Mouse (Mus musculus): ENCODE results near the gene Masp2. TPM values are rescaled to one million over a fixed set of nuclear protein-coding genes. Genes with fewer than 3 reads are reported as not detected.

Masp2 gene
- polyA plus RNA-seq, 1 experiment, result 0.25 TPM

GRCm38 (mm10) chr4:148646616-148647015 lies 44.3 kb downstream of the Masp2 start:
- Histone ChIP-seq H3K36me3 (ENCODE audit: control insufficient read depth, insufficient read depth, low read length) (no peaks in the 10 kb centered on the region), H3K27ac (ENCODE audit: control insufficient read depth, insufficient read depth, low read depth, low read length) (no peak overlapping the region), H3K4me1 (ENCODE audit: control insufficient read depth, insufficient read depth, low read length) (peaks cover 4% of the 10 kb centered on the region), H3K27me3 (ENCODE audit: control insufficient read depth, insufficient read depth, low read length) (no peaks in the 10 kb centered on the region), H3K4me3 (ENCODE audit: control insufficient read depth, low read depth, low read length) (no peak overlapping the region)
- TF ChIP-seq POLR2A (IDR thresholded peaks at IDR 0.05; ENCODE audit: control insufficient read depth, low read depth, low read length) (no peak), CTCF (IDR thresholded peaks at IDR 0.05; ENCODE audit: control insufficient read depth, insufficient read depth, insufficient replicate concordance, low read depth, low read length) (no peak)

DNA sequence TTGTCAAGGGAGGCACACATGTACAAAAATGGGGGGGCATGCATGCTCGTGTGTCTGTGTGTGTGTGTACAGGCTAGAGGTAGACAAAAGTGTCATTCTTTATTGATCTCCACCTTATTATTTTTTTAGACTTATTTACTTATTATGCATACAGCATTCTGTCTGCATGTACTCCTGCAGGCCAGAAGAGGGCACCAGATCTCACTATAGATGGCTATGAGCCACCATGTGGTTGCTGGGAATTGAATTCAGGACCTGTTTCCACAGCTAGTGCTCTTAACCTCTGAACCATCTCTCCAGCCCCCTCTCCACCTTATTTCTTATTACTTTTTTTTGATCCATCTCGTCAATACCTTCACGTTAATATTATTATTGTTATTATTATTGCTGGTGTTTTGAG lies 47.0 kb downstream of the Masp2 start:
- Histone ChIP-seq H3K4me1 (ENCODE audit: control insufficient read depth, insufficient read depth, low read length) (no peaks in the 10 kb centered on the region), H3K4me3 (ENCODE audit: control insufficient read depth, low read depth, low read length) (no peak overlapping the region), H3K27ac (ENCODE audit: control insufficient read depth, insufficient read depth, low read depth, low read length) (no peak overlapping the region), H3K27me3 (ENCODE audit: control insufficient read depth, insufficient read depth, low read length) (no peaks in the 10 kb centered on the region), H3K36me3 (ENCODE audit: control insufficient read depth, insufficient read depth, low read length) (no peaks in the 10 kb centered on the region)
- no peak for TF ChIP-seq POLR2A (IDR thresholded peaks at IDR 0.05; ENCODE audit: control insufficient read depth, low read depth, low read length)
- TF ChIP-seq CTCF (IDR thresholded peaks at IDR 0.05; ENCODE audit: control insufficient read depth, insufficient read depth, insufficient replicate concordance, low read depth, low read length), result no peak

DNA sequence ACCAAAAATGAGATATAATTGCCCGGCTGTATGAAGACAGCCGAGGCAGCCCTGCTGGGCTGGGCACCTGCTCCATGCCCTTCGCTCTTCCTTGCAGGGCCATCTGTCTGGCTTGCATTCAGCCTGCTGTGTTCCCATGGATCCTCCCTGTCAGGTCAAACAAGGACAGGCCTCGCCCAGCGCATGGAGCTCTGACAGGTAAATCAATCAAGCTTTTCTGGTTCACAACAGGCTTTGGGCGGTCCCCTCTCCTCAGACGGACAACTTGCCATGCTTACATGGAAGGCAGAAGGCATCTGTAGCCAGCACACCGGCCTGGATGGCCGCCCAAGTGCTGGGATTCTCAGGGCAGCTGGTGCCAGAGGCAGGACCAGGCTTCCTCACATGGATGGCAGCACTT lies 48.7 kb downstream of the Masp2 start:
- Histone ChIP-seq H3K27me3 (ENCODE audit: control insufficient read depth, insufficient read depth, low read length) (no peaks in the 10 kb centered on the region), H3K4me1 (ENCODE audit: control insufficient read depth, insufficient read depth, low read length) (no peaks in the 10 kb centered on the region), H3K27ac (ENCODE audit: control insufficient read depth, insufficient read depth, low read depth, low read length) (no peak overlapping the region), H3K36me3 (ENCODE audit: control insufficient read depth, insufficient read depth, low read length) (no peaks in the 10 kb centered on the region), H3K4me3 (ENCODE audit: control insufficient read depth, low read depth, low read length) (no peak overlapping the region)
- TF ChIP-seq POLR2A (IDR thresholded peaks at IDR 0.05; ENCODE audit: control insufficient read depth, low read depth, low read length) (no peak), CTCF (IDR thresholded peaks at IDR 0.05; ENCODE audit: control insufficient read depth, insufficient read depth, insufficient replicate concordance, low read depth, low read length) (no peak)

- Histone ChIP-seq H3K27me3 (ENCODE audit: control insufficient read depth, insufficient read depth, low read length) (no peaks in the 10 kb centered on the region), H3K36me3 (ENCODE audit: control insufficient read depth, insufficient read depth, low read length) (no peaks in the 10 kb centered on the region), H3K27ac (ENCODE audit: control insufficient read depth, insufficient read depth, low read depth, low read length) (no peak overlapping the region), H3K4me1 (ENCODE audit: control insufficient read depth, insufficient read depth, low read length) (peaks cover 7% of the 10 kb centered on the region), H3K4me3 (ENCODE audit: control insufficient read depth, low read depth, low read length) (no peak overlapping the region)
- TF ChIP-seq CTCF (IDR thresholded peaks at IDR 0.05; ENCODE audit: control insufficient read depth, insufficient read depth, insufficient replicate concordance, low read depth, low read length) (peak; percentile 87; the same call in 1 of the 2 replicates), POLR2A (IDR thresholded peaks at IDR 0.05; ENCODE audit: control insufficient read depth, low read depth, low read length) (no peak)
Observed at GRCm38 (mm10) chr4:148654701-148655398, 52.5 kb downstream of the Masp2 start.

- no peaks in the 10 kb centered on the region for H3K36me3 ChIP-seq (ENCODE audit: control insufficient read depth, insufficient read depth, low read length)
- H3K27me3 ChIP-seq (ENCODE audit: control insufficient read depth, insufficient read depth, low read length), result no peaks in the 10 kb centered on the region
- no peak overlapping the region for H3K4me3 ChIP-seq (ENCODE audit: control insufficient read depth, low read depth, low read length)
- no peak overlapping the region for H3K27ac ChIP-seq (ENCODE audit: control insufficient read depth, insufficient read depth, low read depth, low read length)
- TF ChIP-seq CTCF (IDR thresholded peaks at IDR 0.05; ENCODE audit: control insufficient read depth, insufficient read depth, insufficient replicate concordance, low read depth, low read length) (no peak), POLR2A (IDR thresholded peaks at IDR 0.05; ENCODE audit: control insufficient read depth, low read depth, low read length) (no peak)
- peaks cover 7% of the 10 kb centered on the region for H3K4me1 ChIP-seq (ENCODE audit: control insufficient read depth, insufficient read depth, low read length)
Observed at GRCm38 (mm10) chr4:148656691-148657258, 54.4 kb downstream of the Masp2 start.

DNA sequence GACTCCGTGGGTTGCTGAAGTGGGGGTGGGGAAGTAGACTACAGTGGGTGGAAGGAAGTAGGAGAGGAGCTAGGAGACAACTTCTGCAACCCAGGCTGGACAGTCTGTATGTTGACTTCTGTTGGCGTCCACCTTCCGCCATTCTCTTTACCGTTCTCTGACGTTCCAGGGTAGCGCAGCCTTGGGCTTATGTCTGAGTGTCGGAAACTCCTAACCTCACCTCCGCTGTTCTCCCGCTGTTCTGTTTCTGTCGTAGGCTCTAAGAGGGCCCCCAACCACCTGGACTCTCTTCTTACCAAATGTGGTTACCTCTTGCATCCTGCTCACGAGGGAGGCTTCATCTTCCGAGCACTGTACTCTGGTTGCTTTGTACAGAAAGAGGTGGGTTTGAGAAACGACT lies 55.4 kb downstream of the Masp2 start:
- no peak for TF ChIP-seq POLR2A (IDR thresholded peaks at IDR 0.05; ENCODE audit: control insufficient read depth, low read depth, low read length)
- peaks cover 7% of the 10 kb centered on the region for H3K4me1 ChIP-seq (ENCODE audit: control insufficient read depth, insufficient read depth, low read length)
- H3K27me3 ChIP-seq (ENCODE audit: control insufficient read depth, insufficient read depth, low read length), result no peaks in the 10 kb centered on the region
- no peak overlapping the region for H3K4me3 ChIP-seq (ENCODE audit: control insufficient read depth, low read depth, low read length)
- no peaks in the 10 kb centered on the region for H3K36me3 ChIP-seq (ENCODE audit: control insufficient read depth, insufficient read depth, low read length)
- no peak overlapping the region for H3K27ac ChIP-seq (ENCODE audit: control insufficient read depth, insufficient read depth, low read depth, low read length)

- Histone ChIP-seq H3K4me1 (ENCODE audit: control insufficient read depth, insufficient read depth, low read length) (peaks cover 7% of the 10 kb centered on the region), H3K4me3 (ENCODE audit: control insufficient read depth, low read depth, low read length) (no peak overlapping the region), H3K36me3 (ENCODE audit: control insufficient read depth, insufficient read depth, low read length) (no peaks in the 10 kb centered on the region), H3K27ac (ENCODE audit: control insufficient read depth, insufficient read depth, low read depth, low read length) (no peak overlapping the region), H3K27me3 (ENCODE audit: control insufficient read depth, insufficient read depth, low read length) (no peaks in the 10 kb centered on the region)
- TF ChIP-seq CTCF (IDR thresholded peaks at IDR 0.05; ENCODE audit: control insufficient read depth, insufficient read depth, insufficient replicate concordance, low read depth, low read length), result no peak
- TF ChIP-seq POLR2A (IDR thresholded peaks at IDR 0.05; ENCODE audit: control insufficient read depth, low read depth, low read length), result no peak
Observed at GRCm38 (mm10) chr4:148660174-148660573, 57.8 kb downstream of the Masp2 start.
